Mouse (Mus musculus) myocyte (in vitro differentiated cells): ENCODE results near the gene Kmt5c. TPM values are rescaled to one million over a fixed set of nuclear protein-coding genes. Genes with fewer than 3 reads are reported as not detected.
A peak's percentile ranks its signal among the peaks of the same experiment; 100 is the strongest.

Experiments
- H3K27me3 ChIP-seq: one replicate; pipeline ENCODE4 v1.6.1; 2011; ENCODE audit not compliant: control insufficient read depth, insufficient read depth, insufficient read length
- H3K36me3 ChIP-seq: one replicate; pipeline ENCODE4 v1.6.1; 2011; ENCODE audit not compliant: control insufficient read depth, insufficient read depth
- H3K4me2 ChIP-seq: one replicate; pipeline ENCODE4 v1.6.1; 2011; ENCODE audit warnings: low read depth, control low read depth
- H3K4me3 ChIP-seq: one replicate; pipeline ENCODE4 v1.5.1; 2011; ENCODE audit warnings: mild to moderate bottlenecking, control low read depth, moderate library complexity
- H3K79me2 ChIP-seq: one replicate; pipeline ENCODE4 v1.6.1; 2011; ENCODE audit not compliant: control insufficient read depth, insufficient read depth
- H3ac ChIP-seq: one replicate; pipeline ENCODE4 v1.6.1; 2011; ENCODE audit not compliant: control insufficient read depth, insufficient read length
- CEBPB ChIP-seq: IDR thresholded peaks from 2 replicates; pipeline ENCODE4 v1.6.1; 2011; ENCODE audit warnings: mild to moderate bottlenecking, moderate library complexity; ENCODE audit not compliant: poor library complexity, insufficient read depth, severe bottlenecking
- E2F4 ChIP-seq: IDR thresholded peaks from one replicate; pipeline ENCODE4 v1.6.1; 2011; ENCODE audit warnings: mild to moderate bottlenecking, control low read depth, moderate library complexity; ENCODE audit not compliant: insufficient read depth
- MAX ChIP-seq: IDR thresholded peaks from one replicate; pipeline ENCODE4 v1.6.1; 2011; ENCODE audit warnings: low read depth, mild to moderate bottlenecking, control low read depth
- MYOD1 ChIP-seq, 3 experiments: IDR thresholded peaks; one replicate each; pipeline ENCODE4 v1.6.1; 2011; ENCODE audit warnings: control low read depth in 2 of 3, low read depth in 2 of 3, mild to moderate bottlenecking in 2 of 3, moderate library complexity in 1 of 3; ENCODE audit not compliant: insufficient read length in 2 of 3, control insufficient read depth in 1 of 3
- MYOG ChIP-seq, 3 experiments: IDR thresholded peaks; one replicate each; pipeline ENCODE4 v1.6.1; 2011; ENCODE audit warnings: control low read depth in 2 of 3, low read depth in 2 of 3, mild to moderate bottlenecking in 2 of 3; ENCODE audit not compliant: insufficient read length in 2 of 3, control insufficient read depth in 1 of 3, insufficient read depth in 1 of 3
- POLR2A ChIP-seq: IDR thresholded peaks from one replicate; pipeline ENCODE4 v1.6.1; 2011; ENCODE audit warnings: low read depth, mild to moderate bottlenecking, control low read depth, moderate library complexity; ENCODE audit not compliant: insufficient read length
- POLR2AphosphoS2 ChIP-seq: IDR thresholded peaks from one replicate; pipeline ENCODE4 v1.6.1; 2011; ENCODE audit warnings: low read depth, control low read depth; ENCODE audit not compliant: insufficient read length
- REST ChIP-seq: IDR thresholded peaks from one replicate; pipeline ENCODE4 v1.6.1; 2011; ENCODE audit warnings: mild to moderate bottlenecking, control low read depth, moderate library complexity; ENCODE audit not compliant: insufficient read depth, insufficient read length
- SRF ChIP-seq: IDR thresholded peaks from one replicate; pipeline ENCODE4 v1.6.1; 2011; ENCODE audit warnings: low read depth; ENCODE audit not compliant: control insufficient read depth, insufficient read length
- TCF12 ChIP-seq: IDR thresholded peaks from one replicate; pipeline ENCODE4 v1.6.1; 2011; ENCODE audit warnings: mild to moderate bottlenecking, control low read depth; ENCODE audit not compliant: poor library complexity, insufficient read depth, severe bottlenecking
- TCF3 ChIP-seq: IDR thresholded peaks from one replicate; pipeline ENCODE4 v1.6.1; 2011; ENCODE audit warnings: low read depth, control low read depth; ENCODE audit not compliant: insufficient read length
- USF1 ChIP-seq: IDR thresholded peaks from one replicate; pipeline ENCODE4 v1.6.1; 2011; ENCODE audit warnings: low read depth, mild to moderate bottlenecking, control low read depth, moderate library complexity
- polyA plus RNA-seq: library from polyadenylated mRNA; unstranded; fragments of >200 nt; fragmentation: generic; extraction: Trizol; gene quantifications from one replicate; pipeline ENCODE4 v1.2.1, GENCODE M21; 2012; ENCODE audit warnings: missing spikeins

The Kmt5c gene
- polyA plus RNA-seq, 1 experiment, result 19.2 TPM

GRCm38 (mm10) chr7:4776861-4777830, 37.2 kb downstream of the Kmt5c start:
- peak overlapping the region; percentile 19 for H3K4me3 ChIP-seq
- H3K27me3 ChIP-seq, result no peaks in the 10 kb centered on the region
- no peaks in the 10 kb centered on the region for H3K36me3 ChIP-seq
- peak overlapping the region; percentile 73 for H3K4me2 ChIP-seq
- H3K79me2 ChIP-seq, result no peaks in the 10 kb centered on the region
- no peak overlapping the region for H3ac ChIP-seq
- peak; percentile 50 for TF ChIP-seq POLR2A
- no peak for TF ChIP-seq TCF3

- Histone ChIP-seq H3K4me2 (peak overlapping the region; percentile 73), H3K27me3 (no peaks in the 10 kb centered on the region)
- TF ChIP-seq USF1, result no peak
- TF ChIP-seq POLR2A, result no peak
- TF ChIP-seq POLR2AphosphoS2, result no peak
- TF ChIP-seq REST, result no peak
- TF ChIP-seq MYOG (IDR thresholded peaks at IDR 0.05; ENCODE audit: control insufficient read depth in 1 of 3, insufficient read depth in 1 of 3, insufficient read length in 2 of 3, low read depth in 2 of 3), result no peak
- no peak for TF ChIP-seq MAX
- no peak for TF ChIP-seq MYOD1 (IDR thresholded peaks at IDR 0.05; ENCODE audit: control insufficient read depth in 1 of 3, insufficient read length in 2 of 3, low read depth in 2 of 3)
- no peak for TF ChIP-seq TCF12
- TF ChIP-seq SRF, result no peak
- TF ChIP-seq CEBPB, result no peak
- TF ChIP-seq E2F4, result no peak
- TF ChIP-seq TCF3, result no peak
These were observed 38.1 kb downstream of the Kmt5c start for GRCm38 (mm10) chr7:4777851-4778637.

GRCm38 (mm10) chr7:4779921-4780320, 40.0 kb downstream of the Kmt5c start:
- no peaks in the 10 kb centered on the region for H3K36me3 ChIP-seq
- H3K4me3 ChIP-seq, result no peak overlapping the region
- TF ChIP-seq TCF3, result no peak
- TF ChIP-seq CEBPB, result no peak
- TF ChIP-seq MYOG (IDR thresholded peaks at IDR 0.05; ENCODE audit: control insufficient read depth in 1 of 3, insufficient read depth in 1 of 3, insufficient read length in 2 of 3, low read depth in 2 of 3), result no peak
- no peak for TF ChIP-seq REST
- no peak for TF ChIP-seq USF1
- no peak for TF ChIP-seq MYOD1 (IDR thresholded peaks at IDR 0.05; ENCODE audit: control insufficient read depth in 1 of 3, insufficient read length in 2 of 3, low read depth in 2 of 3)
- no peak for TF ChIP-seq SRF
- no peak for TF ChIP-seq POLR2AphosphoS2
- no peaks in the 10 kb centered on the region for H3K79me2 ChIP-seq
- H3ac ChIP-seq, result no peak overlapping the region
- H3K27me3 ChIP-seq, result no peaks in the 10 kb centered on the region
- no peak overlapping the region for H3K4me2 ChIP-seq

More at GRCm38 (mm10) chr7:4777851-4778637, 38.1 kb downstream of the Kmt5c start:
- Histone ChIP-seq H3ac (no peak overlapping the region), H3K79me2 (no peaks in the 10 kb centered on the region), H3K36me3 (no peaks in the 10 kb centered on the region), H3K4me3 (peak overlapping the region; percentile 19)

- TF ChIP-seq MYOD1 (IDR thresholded peaks at IDR 0.05; ENCODE audit: control insufficient read depth in 1 of 3, insufficient read length in 2 of 3, low read depth in 2 of 3) (no peak), TCF12 (no peak), SRF (no peak), E2F4 (no peak), MYOG (IDR thresholded peaks at IDR 0.05; ENCODE audit: control insufficient read depth in 1 of 3, insufficient read depth in 1 of 3, insufficient read length in 2 of 3, low read depth in 2 of 3) (no peak), USF1 (no peak), REST (no peak), POLR2AphosphoS2 (no peak), CEBPB (no peak), TCF3 (no peak), MAX (no peak), POLR2A (no peak)
- H3K36me3 ChIP-seq, result no peaks in the 10 kb centered on the region
- no peaks in the 10 kb centered on the region for H3K79me2 ChIP-seq
- H3K4me3 ChIP-seq, result no peak overlapping the region
- no peak overlapping the region for H3ac ChIP-seq
- H3K27me3 ChIP-seq, result no peaks in the 10 kb centered on the region
- no peak overlapping the region for H3K4me2 ChIP-seq
These were observed 42.2 kb downstream of the Kmt5c start for GRCm38 (mm10) chr7:4782130-4782529.
